ENCODE assay signal across 9 mouse cellular contexts in genomic region chr15:27536771-27537170, GRCm38 (mm10).
A peak's percentile ranks its signal among the peaks of the same experiment; 100 is the strongest.
DNase-seq lines count a peak whose midpoint lies in the region; ATAC-seq and TF ChIP-seq lines count a peak whose summit lies in the region.
"Had no signal": no experiment of that assay in that cellular context is flagged by ENCODE, and none has a peak within 500 bp of the region (broad histone marks: within the 10 kb centered on the region; RNA-seq: fewer than 3 reads in every experiment).

No protein-coding gene starts in this region.

- H3K9ac ChIP-seq in forebrain, postnatal 0 days = 0 out of 2 replicates have a peak overlapping the region, but pooled peaks have one; percentile 6
- no peak overlapping the region for H3K9ac ChIP-seq in forebrain, embryonic 11.5 days (ENCODE audit: low read length)
- no peak overlapping the region for H3K9ac ChIP-seq in heart, embryonic 15.5 days
- H3K9ac ChIP-seq: liver, embryonic 15.5 days had no signal

- TF ChIP-seq CTCF in forebrain, postnatal 0 days (IDR thresholded peaks at IDR 0.05; ENCODE audit: low read depth) = no peak

- H3K4me2 ChIP-seq in forebrain, postnatal 0 days (ENCODE audit: low read depth) = no peak overlapping the region
- H3K4me2 ChIP-seq in forebrain, embryonic 11.5 days (ENCODE audit: low read depth, low read length, severe bottlenecking) = no peak overlapping the region
- no peak overlapping the region for H3K4me2 ChIP-seq in heart, embryonic 15.5 days
- peak overlapping the region; percentile 65 for H3K4me2 ChIP-seq in myocyte (ENCODE audit: low read depth)
- H3K4me2 ChIP-seq: liver, embryonic 15.5 days had no signal

- no peak for ATAC-seq in forebrain, postnatal 0 days
- ATAC-seq in forebrain, embryonic 11.5 days (replicated peaks; ENCODE audit: low FRiP score) = no peak
- no peak for ATAC-seq in heart, embryonic 15.5 days (replicated peaks; ENCODE audit: insufficient number of reproducible peaks, insufficient read depth, low FRiP score, low read depth)
- no peak for ATAC-seq in activated CD4-positive, CD25-positive, alpha-beta regulatory T cell, adult 4 months

- TF ChIP-seq POLR2A in myocyte (IDR thresholded peaks at IDR 0.05; ENCODE audit: insufficient read length, low read depth) = no peak

- H3K79me2 ChIP-seq in myocyte (ENCODE audit: control insufficient read depth, insufficient read depth) = peaks cover 83% of the 10 kb centered on the region

- H3K27me3 ChIP-seq in forebrain, postnatal 0 days (ENCODE audit: insufficient read depth, low read length) = no peaks in the 10 kb centered on the region
- no peaks in the 10 kb centered on the region for H3K27me3 ChIP-seq in forebrain, embryonic 11.5 days (ENCODE audit: control insufficient read depth, insufficient read depth, low read length)
- no peaks in the 10 kb centered on the region for H3K27me3 ChIP-seq in heart, embryonic 15.5 days
- no peaks in the 10 kb centered on the region for H3K27me3 ChIP-seq in myocyte (ENCODE audit: control insufficient read depth, insufficient read depth, insufficient read length)
- H3K27me3 ChIP-seq: liver, embryonic 15.5 days had no signal

- no peak overlapping the region for H3K4me3 ChIP-seq in forebrain, postnatal 0 days (ENCODE audit: low read depth, low read length)
- H3K4me3 ChIP-seq in forebrain, embryonic 11.5 days (ENCODE audit: low read depth, low read length) = no peak overlapping the region
- H3K4me3 ChIP-seq in heart, embryonic 15.5 days = no peak overlapping the region
- no peak overlapping the region for H3K4me3 ChIP-seq in myocyte
- H3K4me3 ChIP-seq: liver, embryonic 15.5 days had no signal

- no peaks in the 10 kb centered on the region for H3K36me3 ChIP-seq in forebrain, postnatal 0 days (ENCODE audit: insufficient read depth)
- no peaks in the 10 kb centered on the region for H3K36me3 ChIP-seq in forebrain, embryonic 11.5 days (ENCODE audit: control insufficient read depth, insufficient read depth, low read length)
- no peaks in the 10 kb centered on the region for H3K36me3 ChIP-seq in heart, embryonic 15.5 days
- H3K36me3 ChIP-seq in myocyte (ENCODE audit: control insufficient read depth, insufficient read depth) = no peaks in the 10 kb centered on the region
- H3K36me3 ChIP-seq: liver, embryonic 15.5 days had no signal

- H3K27ac ChIP-seq in forebrain, postnatal 0 days (ENCODE audit: low read depth, low read length) = no peak overlapping the region
- H3K27ac ChIP-seq in forebrain, embryonic 11.5 days (ENCODE audit: low read depth, low read length) = no peak overlapping the region
- peak overlapping the region; percentile 86 for H3K27ac ChIP-seq in heart, embryonic 15.5 days
- H3K27ac ChIP-seq: liver, embryonic 15.5 days had no signal

- no peak overlapping the region for H3ac ChIP-seq in myocyte (ENCODE audit: control insufficient read depth, insufficient read length)

- no peak for DNase-seq in forebrain, postnatal 0 days
- DNase-seq in forebrain, embryonic 11.5 days (ENCODE audit: low spot score) = no peak
- peak; percentile 65 for DNase-seq in layer of hippocampus, adult 11-12 months (ENCODE audit: low spot score)
- DNase-seq in layer of hippocampus, postnatal 10 days (ENCODE audit: low spot score in 2 of 2) = no peak
- no peak for DNase-seq in spleen, postnatal 36 days (ENCODE audit: low spot score in 2 of 2)

- no peaks in the 10 kb centered on the region for H3K4me1 ChIP-seq in forebrain, postnatal 0 days (ENCODE audit: insufficient read depth)
- no peaks in the 10 kb centered on the region for H3K4me1 ChIP-seq in forebrain, embryonic 11.5 days (replicated peaks; ENCODE audit: control insufficient read depth, insufficient read depth, low read length)
- H3K4me1 ChIP-seq in heart, embryonic 15.5 days (replicated peaks) = peaks cover 51% of the 10 kb centered on the region
- H3K4me1 ChIP-seq: liver, embryonic 15.5 days had no signal

- WGBS in forebrain, postnatal 0 days = 48% methylated on average over 5 of the region's 5 CpGs
- WGBS in forebrain, embryonic 11.5 days = 68% methylated on average over 5 of the region's 5 CpGs
- WGBS in heart, embryonic 15.5 days = 32% methylated on average over 5 of the region's 5 CpGs

- no peaks in the 10 kb centered on the region for H3K9me3 ChIP-seq in forebrain, postnatal 0 days (ENCODE audit: low read length)
- H3K9me3 ChIP-seq in forebrain, embryonic 11.5 days (ENCODE audit: control insufficient read depth, low read length) = no peaks in the 10 kb centered on the region
- no peaks in the 10 kb centered on the region for H3K9me3 ChIP-seq in heart, embryonic 15.5 days (replicated peaks)
- H3K9me3 ChIP-seq: liver, embryonic 15.5 days had no signal

TF ChIP-seq in myocyte, 11 proteins besides CTCF, POLR2A, EP300 and RAD21:
- peak in 1 of 3 experiments; percentile 16 for TF ChIP-seq MYOD1 (IDR thresholded peaks at IDR 0.05; ENCODE audit: control insufficient read depth in 1 of 3, insufficient read length in 2 of 3, low read depth in 2 of 3)
- no peak for TF ChIP-seq REST (IDR thresholded peaks at IDR 0.05; ENCODE audit: insufficient read depth, insufficient read length)
- peak; percentile 88 for TF ChIP-seq SRF (IDR thresholded peaks at IDR 0.05; ENCODE audit: control insufficient read depth, insufficient read length, low read depth)
TF ChIP-seq in myocyte: peak in this region for 2.
